Mouse (Mus musculus) megakaryocyte, adult 5-6 weeks (primary cell): Measurements from ENCODE around the gene Rasl11a. TPM values are rescaled to one million over a fixed set of nuclear protein-coding genes. Genes with fewer than 3 reads are reported as not detected.

Experiments
- ATAC-seq: 2 replicates; pipeline ENCODE4 v1.8.0; 2016; ENCODE audit warnings: mild to moderate bottlenecking, inconsistent platforms; ENCODE audit not compliant: poor library complexity, severe bottlenecking
- total RNA-seq, 2 experiments: library from RNA; stranded (forward) in 1 of 2; stranded (reverse) in 1 of 2; fragments of 153-499, 151-499 nt in 1 of 2; fragments of 221-1000, 200-1000 nt in 1 of 2; gene quantifications; 2 replicates each; pipeline versions ENCODE4 v1.2.3 to v1.2.4; 2015 to 2017

Gene Rasl11a
- total RNA-seq (2015) (not detected in 2 replicates), total RNA-seq (2017) (not detected in 2 replicates)

- ATAC-seq = peak; percentile 82
Observed at GRCm38 (mm10) chr5:146844945-146845365, at the start of gene Rasl11a. Gene Rasl11a, plus strand, starts transcription at chr5:146845071.

- no peak for ATAC-seq
Observed at GRCm38 (mm10) chr5:146795728-146796127, 49.1 kb upstream of the Rasl11a start.

- no peak for ATAC-seq
Observed at GRCm38 (mm10) chr5:146798031-146798430, 46.8 kb upstream of the Rasl11a start.

- ATAC-seq = peak; percentile 87
Observed at GRCm38 (mm10) chr5:146806004-146806430, 38.9 kb upstream of the Rasl11a start.

GRCm38 (mm10) chr5:146809951-146810350 is 34.9 kb upstream of the Rasl11a start:
- no peak for ATAC-seq

GRCm38 (mm10) chr5:146812866-146813265 is 32.0 kb upstream of the Rasl11a start:
- no peak for ATAC-seq

GRCm38 (mm10) chr5:146813421-146813820 is 31.4 kb upstream of the Rasl11a start:
- ATAC-seq = no peak

GRCm38 (mm10) chr5:146815394-146815793 is 29.5 kb upstream of the Rasl11a start:
- no peak for ATAC-seq

- ATAC-seq = no peak
Observed at GRCm38 (mm10) chr5:146817583-146817982, 27.3 kb upstream of the Rasl11a start.

GRCm38 (mm10) chr5:146818906-146819623 is 25.8 kb upstream of the Rasl11a start:
- ATAC-seq = peak; percentile 39; the same call in 1 of the 2 replicates

- no peak for ATAC-seq
Observed at GRCm38 (mm10) chr5:146823005-146823404, 21.9 kb upstream of the Rasl11a start.

GRCm38 (mm10) chr5:146829528-146829927 is 15.3 kb upstream of the Rasl11a start:
- ATAC-seq = peak; percentile 49

GRCm38 (mm10) chr5:146832435-146832768 is 12.5 kb upstream of the Rasl11a start:
- peak; percentile 4; the same call in 1 of the 2 replicates for ATAC-seq

- peak; percentile 91 for ATAC-seq
Observed at GRCm38 (mm10) chr5:146832769-146833448, 12.0 kb upstream of the Rasl11a start, which contains the start of gene Rpl21. Gene Rpl21, plus strand, starts transcription at chr5:146832890.

GRCm38 (mm10) chr5:146833673-146834201 is 11.1 kb upstream of the Rasl11a start:
- ATAC-seq = no peak

- ATAC-seq = no peak
Observed at GRCm38 (mm10) chr5:146834959-146835358, 9.9 kb upstream of the Rasl11a start.

- no peak for ATAC-seq
Observed at GRCm38 (mm10) chr5:146837967-146838720, 6.7 kb upstream of the Rasl11a start.

GRCm38 (mm10) chr5:146838836-146839648 is 5.8 kb upstream of the Rasl11a start:
- no peak for ATAC-seq

- ATAC-seq = no peak
Observed at GRCm38 (mm10) chr5:146839760-146840159, 5.1 kb upstream of the Rasl11a start.

GRCm38 (mm10) chr5:146840422-146840821 is 4.4 kb upstream of the Rasl11a start:
- ATAC-seq = no peak
